Comparison of ENCODE assay signal across 9 mouse cellular contexts in the genomic region with DNA sequence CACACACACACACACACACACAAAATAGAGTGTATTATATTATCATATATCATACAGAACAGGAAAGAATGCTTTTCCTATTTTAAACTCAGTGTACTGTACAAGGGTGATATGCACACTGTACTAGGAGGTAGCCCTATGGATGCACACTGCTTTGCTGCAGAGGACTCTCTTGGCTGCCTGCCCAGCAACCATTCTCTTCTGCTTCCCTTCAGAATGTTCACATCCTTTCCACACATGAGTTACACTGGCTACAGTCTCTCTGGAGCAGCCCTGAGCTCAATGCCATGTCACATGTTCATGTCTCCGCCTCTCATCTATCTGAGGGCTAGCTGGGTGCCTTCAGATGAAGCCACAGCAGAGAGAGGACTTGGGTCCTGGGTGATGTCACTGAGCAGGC.
DNase-seq lines count a peak whose midpoint lies in the region; ATAC-seq and TF ChIP-seq lines count a peak whose summit lies in the region.
"Had no signal": no experiment of that assay in that cellular context is flagged by ENCODE, and none has a peak within 500 bp of the region (broad histone marks: within the 10 kb centered on the region; RNA-seq: fewer than 3 reads in every experiment).

No protein-coding gene starts in this region.

- DNase-seq in embryonic facial prominence, embryonic 10.5 days (ENCODE audit: low spot score) = no peak
- DNase-seq in kidney, postnatal 0 days (ENCODE audit: low spot score) = peak; percentile 52
- no peak for DNase-seq in kidney, adult 8-10 months
- DNase-seq in testis, postnatal 10 days (ENCODE audit: low spot score) = peak; percentile 60
- no peak for DNase-seq in testis, postnatal 14 days (ENCODE audit: low spot score)
- DNase-seq in thymus, postnatal 10 days (ENCODE audit: low spot score in 2 of 2) = no peak
- DNase-seq in natural killer cell, adult 2 months (ENCODE audit: low spot score in 2 of 2) = no peak
- DNase-seq: gastrocnemius, postnatal 25 days had no signal

- H3K9ac ChIP-seq in embryonic facial prominence, embryonic 12.5 days = no peak overlapping the region
- no peak overlapping the region for H3K9ac ChIP-seq in kidney, postnatal 0 days (ENCODE audit: low read depth, low read length)

- no peaks in the 10 kb centered on the region for H3K36me3 ChIP-seq in embryonic facial prominence, embryonic 12.5 days
- H3K36me3 ChIP-seq in embryonic facial prominence, embryonic 10.5 days (replicated peaks) = no peaks in the 10 kb centered on the region
- H3K36me3 ChIP-seq in kidney, postnatal 0 days (ENCODE audit: insufficient read depth, low read length) = 0 out of 2 replicates have a peak, but pooled peaks cover 1% of the 10 kb centered on the region

- H3K27ac ChIP-seq in embryonic facial prominence, embryonic 12.5 days = no peak overlapping the region
- no peak overlapping the region for H3K27ac ChIP-seq in embryonic facial prominence, embryonic 10.5 days (replicated peaks)
- H3K27ac ChIP-seq in kidney, postnatal 0 days = no peak overlapping the region

- H3K27me3 ChIP-seq in embryonic facial prominence, embryonic 12.5 days = no peaks in the 10 kb centered on the region
- no peaks in the 10 kb centered on the region for H3K27me3 ChIP-seq in embryonic facial prominence, embryonic 10.5 days (replicated peaks; ENCODE audit: low read depth, poor library complexity, severe bottlenecking)
- H3K27me3 ChIP-seq in kidney, postnatal 0 days (ENCODE audit: insufficient read depth, low read length) = no peaks in the 10 kb centered on the region

- H3K4me2 ChIP-seq in embryonic facial prominence, embryonic 12.5 days (replicated peaks) = no peak overlapping the region
- no peak overlapping the region for H3K4me2 ChIP-seq in kidney, postnatal 0 days (ENCODE audit: low read length)

- H3K4me3 ChIP-seq in embryonic facial prominence, embryonic 12.5 days = no peak overlapping the region
- no peak overlapping the region for H3K4me3 ChIP-seq in embryonic facial prominence, embryonic 10.5 days
- H3K4me3 ChIP-seq in kidney, postnatal 0 days (replicated peaks; ENCODE audit: low read depth, low read length) = no peak overlapping the region

- ATAC-seq in embryonic facial prominence, embryonic 12.5 days (ENCODE audit: insufficient number of reproducible peaks, insufficient read depth, low FRiP score, low TSS enrichment) = 0 out of 2 replicates have a peak, but pooled peaks have one; percentile 15
- ATAC-seq in kidney, postnatal 0 days (replicated peaks; ENCODE audit: low FRiP score, low read depth) = no peak

- WGBS in embryonic facial prominence, embryonic 12.5 days = 85% methylated on average over 1 of the region's 1 CpGs
- 78% methylated on average over 1 of the region's 1 CpGs for WGBS in embryonic facial prominence, embryonic 10.5 days
- WGBS in kidney, postnatal 0 days = 84% methylated on average over 1 of the region's 1 CpGs

- no peaks in the 10 kb centered on the region for H3K4me1 ChIP-seq in embryonic facial prominence, embryonic 12.5 days
- no peaks in the 10 kb centered on the region for H3K4me1 ChIP-seq in embryonic facial prominence, embryonic 10.5 days
- H3K4me1 ChIP-seq in kidney, postnatal 0 days (replicated peaks; ENCODE audit: insufficient read depth, low read length) = no peaks in the 10 kb centered on the region

- no peak for TF ChIP-seq CTCF in kidney, postnatal 0 days (IDR thresholded peaks at IDR 0.05; ENCODE audit: low read depth)

- no peaks in the 10 kb centered on the region for H3K9me3 ChIP-seq in embryonic facial prominence, embryonic 12.5 days
- no peaks in the 10 kb centered on the region for H3K9me3 ChIP-seq in embryonic facial prominence, embryonic 10.5 days
- no peaks in the 10 kb centered on the region for H3K9me3 ChIP-seq in kidney, postnatal 0 days (replicated peaks; ENCODE audit: low read length)

Comparison
In these comparisons a context has a peak if more than half of its experiments do, and no peak if none do; other contexts are left out.
1. DNase-seq: peak in kidney, postnatal 0 days (single experiment) and testis, postnatal 10 days (single experiment); none in embryonic facial prominence, embryonic 10.5 days (single experiment), kidney, adult 8-10 months (0 of 2), testis, postnatal 14 days (single experiment), thymus, postnatal 10 days (0 of 2) and natural killer cell, adult 2 months (0 of 2).